Mouse (Mus musculus) bone marrow, adult 2 months (tissue): ENCODE results near the gene Rabgap1l.

ENCODE experiments used
- CTCF ChIP-seq: fragments of 200-500 bp; IDR thresholded peaks from 2 replicates; pipeline ENCODE4 v1.5.1; 2011; ENCODE audit warnings: low read length, control low read depth; ENCODE audit not compliant: control insufficient read depth, insufficient read depth
- POLR2A ChIP-seq: fragments of 200-500 bp; IDR thresholded peaks from 2 replicates; pipeline ENCODE4 v1.6.1; 2011; ENCODE audit warnings: low read depth, mild to moderate bottlenecking, control low read depth, low read length, borderline replicate concordance; ENCODE audit not compliant: control insufficient read depth

DNA sequence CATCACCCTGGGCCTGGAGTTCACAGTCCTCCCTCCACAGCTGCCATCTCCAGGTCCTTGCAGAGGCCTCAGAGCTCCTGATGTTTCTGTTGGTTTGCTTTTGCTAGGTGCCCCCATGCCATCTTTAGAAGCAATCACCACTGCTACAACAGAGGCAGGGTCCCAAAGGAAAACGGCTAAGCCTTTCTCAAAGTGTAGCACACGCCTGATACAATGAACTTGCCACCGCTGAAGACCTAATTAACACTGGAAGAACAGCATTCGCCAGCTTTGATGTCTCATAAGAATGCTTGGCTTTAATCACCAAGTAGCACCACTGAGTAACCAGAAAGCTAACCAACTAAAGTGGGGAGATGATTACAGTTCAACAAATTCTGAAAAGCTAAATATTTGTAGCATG lies 226.6 kb downstream of the Rabgap1l start:
- no peak for TF ChIP-seq CTCF
- no peak for TF ChIP-seq POLR2A
